In genomic region chr12:17545884-17546283, GRCm38 (mm10) we compare ENCODE assay signal across 8 mouse cellular contexts. TPM values are rescaled to one million over a fixed set of nuclear protein-coding genes. Genes with fewer than 3 reads are reported as not detected.
DNase-seq lines count a peak whose midpoint lies in the region; ATAC-seq and TF ChIP-seq lines count a peak whose summit lies in the region.

No protein-coding gene starts in this region.

- no peak overlapping the region for H3ac ChIP-seq in myocyte (ENCODE audit: control insufficient read depth, insufficient read length)

- peaks cover 34% of the 10 kb centered on the region for H3K36me3 ChIP-seq in heart, embryonic 15.5 days
- H3K36me3 ChIP-seq in intestine, embryonic 16.5 days (ENCODE audit: control insufficient read depth, insufficient read depth, low read length) = peaks cover 2% of the 10 kb centered on the region
- H3K36me3 ChIP-seq in myocyte (ENCODE audit: control insufficient read depth, insufficient read depth) = peaks cover 28% of the 10 kb centered on the region

- H3K79me2 ChIP-seq in myocyte (ENCODE audit: control insufficient read depth, insufficient read depth) = peaks cover 19% of the 10 kb centered on the region

- no peaks in the 10 kb centered on the region for H3K9me3 ChIP-seq in heart, embryonic 15.5 days (replicated peaks)
- H3K9me3 ChIP-seq in intestine, embryonic 16.5 days (ENCODE audit: control insufficient read depth, low read length) = no peaks in the 10 kb centered on the region

- H3K27me3 ChIP-seq in heart, embryonic 15.5 days = no peaks in the 10 kb centered on the region
- no peaks in the 10 kb centered on the region for H3K27me3 ChIP-seq in intestine, embryonic 16.5 days (replicated peaks; ENCODE audit: control insufficient read depth, insufficient read depth, low read length)
- no peaks in the 10 kb centered on the region for H3K27me3 ChIP-seq in myocyte (ENCODE audit: control insufficient read depth, insufficient read depth, insufficient read length)

- WGBS in heart, embryonic 15.5 days = 5% methylated on average over 8 of the region's 8 CpGs
- 2% methylated on average over 8 of the region's 8 CpGs for WGBS in intestine, embryonic 16.5 days
- WGBS in lung, adult 2 months = 22% methylated on average over 8 of the region's 8 CpGs

- H3K9ac ChIP-seq in heart, embryonic 15.5 days = peak overlapping the region; percentile 84
- peak overlapping the region; percentile 62 for H3K9ac ChIP-seq in intestine, embryonic 16.5 days (ENCODE audit: low read depth, low read length)

- ATAC-seq in heart, embryonic 15.5 days (replicated peaks; ENCODE audit: insufficient number of reproducible peaks, insufficient read depth, low FRiP score, low read depth) = no peak
- no peak for ATAC-seq in intestine, embryonic 16.5 days

- peak overlapping the region; percentile 81 for H3K4me2 ChIP-seq in heart, embryonic 15.5 days
- H3K4me2 ChIP-seq in intestine, embryonic 16.5 days (ENCODE audit: low read depth, low read length) = peak overlapping the region; percentile 90
- peak overlapping the region; percentile 83 for H3K4me2 ChIP-seq in myocyte (ENCODE audit: low read depth)

- DNase-seq in heart, adult 11 months = no peak
- DNase-seq in brain, embryonic 14.5 days (ENCODE audit: low read depth) = peak; percentile 42
- no peak for DNase-seq in layer of hippocampus, postnatal 14 days (ENCODE audit: low spot score in 2 of 2)
- DNase-seq in right cerebral cortex, postnatal 4 days = no peak
- DNase-seq in lung, adult 2 months = no peak

- TF ChIP-seq CTCF in brain, embryonic 14.5 days (IDR thresholded peaks at IDR 0.05; ENCODE audit: borderline replicate concordance, extremely low read depth, insufficient read depth, insufficient read length) = no peak
- TF ChIP-seq CTCF in lung, adult 2 months (IDR thresholded peaks at IDR 0.05; ENCODE audit: insufficient read depth, low read length) = no peak

- H3K4me1 ChIP-seq in heart, embryonic 15.5 days (replicated peaks) = peaks cover 10% of the 10 kb centered on the region
- peaks cover 5% of the 10 kb centered on the region for H3K4me1 ChIP-seq in intestine, embryonic 16.5 days (ENCODE audit: control insufficient read depth, insufficient read depth, low read length)
- peaks cover 3% of the 10 kb centered on the region; the same call in 1 of the 2 replicates for H3K4me1 ChIP-seq in lung, adult 2 months (ENCODE audit: control insufficient read depth, insufficient read depth, low read length)

- H3K27ac ChIP-seq in heart, embryonic 15.5 days = no peak overlapping the region; the same call in 1 of the 2 replicates
- H3K27ac ChIP-seq in intestine, embryonic 16.5 days (ENCODE audit: low read length) = no peak overlapping the region

- H3K4me3 ChIP-seq in heart, embryonic 15.5 days = peak overlapping the region; percentile 97
- H3K4me3 ChIP-seq in intestine, embryonic 16.5 days (ENCODE audit: low read length) = peak overlapping the region; percentile 89
- peak overlapping the region; percentile 81 for H3K4me3 ChIP-seq in myocyte
- H3K4me3 ChIP-seq in lung, adult 2 months (replicated peaks; ENCODE audit: extremely low read depth, low read depth, low read length) = no peak overlapping the region

- TF ChIP-seq POLR2A in brain, embryonic 14.5 days (IDR thresholded peaks at IDR 0.05; ENCODE audit: borderline replicate concordance, extremely low read depth, insufficient read depth, insufficient read length, poor library complexity, severe bottlenecking) = no peak
- no peak for TF ChIP-seq POLR2A in myocyte (IDR thresholded peaks at IDR 0.05; ENCODE audit: insufficient read length, low read depth)
- no peak for TF ChIP-seq POLR2A in lung, adult 2 months (IDR thresholded peaks at IDR 0.05; ENCODE audit: borderline replicate concordance, extremely low read depth, low read depth, low read length)

TF ChIP-seq in myocyte, 11 proteins besides CTCF, POLR2A, EP300 and RAD21:
- TF ChIP-seq MYOG (IDR thresholded peaks at IDR 0.05; ENCODE audit: control insufficient read depth in 1 of 3, insufficient read depth in 1 of 3, insufficient read length in 2 of 3, low read depth in 2 of 3) = no peak
- no peak for TF ChIP-seq TCF3 (IDR thresholded peaks at IDR 0.05; ENCODE audit: insufficient read length, low read depth)
- no peak for TF ChIP-seq POLR2AphosphoS2 (IDR thresholded peaks at IDR 0.05; ENCODE audit: insufficient read length, low read depth)
- TF ChIP-seq MYOD1 (IDR thresholded peaks at IDR 0.05; ENCODE audit: control insufficient read depth in 1 of 3, insufficient read length in 2 of 3, low read depth in 2 of 3) = no peak
- TF ChIP-seq SRF (IDR thresholded peaks at IDR 0.05; ENCODE audit: control insufficient read depth, insufficient read length, low read depth) = no peak
- TF ChIP-seq REST (IDR thresholded peaks at IDR 0.05; ENCODE audit: insufficient read depth, insufficient read length) = no peak
- TF ChIP-seq CEBPB (IDR thresholded peaks at IDR 0.05; ENCODE audit: insufficient read depth, poor library complexity, severe bottlenecking) = no peak
TF ChIP-seq in myocyte: peak in this region for 0.

RNA-seq across cellular contexts. Expression of gene Odc1, which starts 1.3 kb away (rescaled TPM):
- 94.3 and 125 TPM in 2 replicates for polyA plus RNA-seq in heart, embryonic 15.5 days (2015; fragmentation: Nextera tagmentation; extraction: Ambion mirVana)
- polyA plus RNA-seq in brain, embryonic 14.5 days (2012; rRNA removed) = 247 and 301 TPM in 2 replicates
- polyA plus RNA-seq in intestine, embryonic 16.5 days (2015; fragmentation: Nextera tagmentation; extraction: Ambion mirVana) = 168 and 176 TPM in 2 replicates
- polyA plus RNA-seq in myocyte (2012; fragmentation: generic; extraction: Trizol) = 199 TPM
- 10 to 100 TPM; 75.5 to 77.0 TPM for total RNA-seq in layer of hippocampus, postnatal 14 days (2021)
- 48.1 and 59.5 TPM in 2 replicates for polyA plus RNA-seq in lung, adult 2 months (2012; rRNA removed)
